Mouse (Mus musculus): Measurements from ENCODE around the gene Ipo5.

Gene Ipo5

GRCm38 (mm10) chr14:120924044-120924443 lies 13.0 kb downstream of the Ipo5 start:
- no peak for DNase-seq (ENCODE audit: low spot score)

- no peak for DNase-seq (ENCODE audit: low spot score)
These were observed 14.9 kb downstream of the Ipo5 start for GRCm38 (mm10) chr14:120925731-120926585.

GRCm38 (mm10) chr14:120931236-120931635 lies 20.2 kb downstream of the Ipo5 start:
- no peak for DNase-seq (ENCODE audit: low spot score)

GRCm38 (mm10) chr14:120933624-120934023 lies 22.6 kb downstream of the Ipo5 start:
- DNase-seq (ENCODE audit: low spot score), result no peak

GRCm38 (mm10) chr14:120937102-120937501 lies 26.1 kb downstream of the Ipo5 start:
- no peak for DNase-seq (ENCODE audit: low spot score)

GRCm38 (mm10) chr14:120942803-120943202 lies 31.8 kb downstream of the Ipo5 start:
- DNase-seq (ENCODE audit: low spot score), result no peak

GRCm38 (mm10) chr14:120945146-120945545 lies 34.1 kb downstream of the Ipo5 start:
- no peak for DNase-seq (ENCODE audit: low spot score)

GRCm38 (mm10) chr14:120947104-120947503 lies 36.1 kb downstream of the Ipo5 start:
- no peak for DNase-seq (ENCODE audit: low spot score)

- DNase-seq (ENCODE audit: low spot score), result no peak
These were observed 38.0 kb downstream of the Ipo5 start for GRCm38 (mm10) chr14:120949002-120949401.

- no peak for DNase-seq (ENCODE audit: low spot score)
These were observed 39.0 kb downstream of the Ipo5 start for GRCm38 (mm10) chr14:120950068-120950467.

- no peak for DNase-seq (ENCODE audit: low spot score)
These were observed 41.4 kb downstream of the Ipo5 start for GRCm38 (mm10) chr14:120952434-120952833.

GRCm38 (mm10) chr14:120960551-120960950 lies 49.5 kb downstream of the Ipo5 start:
- no peak for DNase-seq (ENCODE audit: low spot score)

GRCm38 (mm10) chr14:120960991-120961390 lies 50.0 kb downstream of the Ipo5 start:
- DNase-seq (ENCODE audit: low spot score), result no peak

GRCm38 (mm10) chr14:120967072-120967471 lies 56.0 kb downstream of the Ipo5 start:
- no peak for DNase-seq (ENCODE audit: low spot score)

GRCm38 (mm10) chr14:120968723-120969122 lies 57.7 kb downstream of the Ipo5 start:
- DNase-seq (ENCODE audit: low spot score), result no peak

GRCm38 (mm10) chr14:120969673-120970072 lies 58.6 kb downstream of the Ipo5 start:
- no peak for DNase-seq (ENCODE audit: low spot score)

- DNase-seq (ENCODE audit: low spot score), result no peak
These were observed 59.6 kb downstream of the Ipo5 start for GRCm38 (mm10) chr14:120970637-120971036.

GRCm38 (mm10) chr14:120971313-120971712 lies 60.3 kb downstream of the Ipo5 start:
- DNase-seq (ENCODE audit: low spot score), result no peak

- no peak for DNase-seq (ENCODE audit: low spot score)
These were observed 68.5 kb downstream of the Ipo5 start for GRCm38 (mm10) chr14:120979559-120979958.

GRCm38 (mm10) chr14:120989126-120989525 lies 78.1 kb downstream of the Ipo5 start:
- no peak for DNase-seq (ENCODE audit: low spot score)

Data from MN1 (cell line).